Mouse (Mus musculus): ENCODE results near the gene Fancg. TPM values are rescaled to one million over a fixed set of nuclear protein-coding genes. Genes with fewer than 3 reads are reported as not detected.

The Fancg gene
- polyA plus RNA-seq (2012; ENCODE audit: insufficient read depth, low replicate concordance), result 4.9 and 7.4 TPM in 2 replicates

DNA sequence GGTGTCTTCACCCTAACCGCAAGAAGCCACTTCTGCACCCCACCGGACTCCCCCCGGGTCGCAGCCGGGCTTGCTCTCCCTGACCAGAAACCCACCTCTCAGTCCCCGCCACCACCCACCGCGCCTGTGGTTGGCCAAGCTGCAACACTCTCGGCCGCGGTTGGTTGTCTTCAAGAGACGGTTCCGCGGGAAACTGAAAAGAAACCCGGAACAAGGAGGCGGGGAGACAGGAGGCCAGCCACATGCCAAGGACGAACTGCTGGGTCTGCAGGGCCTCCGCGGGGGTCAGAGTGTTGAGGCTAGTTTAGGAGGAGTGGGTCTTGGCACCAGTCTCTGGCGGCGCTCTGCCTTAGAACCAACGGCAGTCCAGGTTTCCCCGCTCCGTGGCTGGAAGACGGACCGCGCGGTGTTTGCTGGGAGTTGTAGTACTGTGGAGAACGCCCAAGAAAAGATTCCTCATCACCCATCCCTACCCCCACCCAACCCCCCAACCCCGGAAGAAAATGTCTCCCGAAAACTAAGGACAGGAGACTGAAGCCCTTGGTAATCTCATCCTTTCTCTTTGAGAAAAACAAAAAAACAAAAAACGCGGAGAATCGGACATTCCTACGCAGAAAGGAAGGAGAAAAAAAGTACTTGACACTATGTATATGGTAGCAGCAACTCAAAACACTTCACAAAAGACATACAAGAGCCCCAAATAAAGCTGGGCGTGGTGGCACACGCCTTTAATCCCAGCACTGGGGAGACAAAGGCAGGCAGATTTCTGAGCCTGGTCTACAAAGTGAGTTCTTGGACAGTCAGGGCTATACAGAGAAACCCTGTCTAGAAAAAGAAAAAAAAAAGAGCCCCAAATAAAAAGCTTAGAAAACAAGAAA lies at the start of gene Fancg:
TSS of gene Fancg (minus strand) at position 346 of the 878 bp plus-strand sequence.
- TF ChIP-seq FLI1 (IDR thresholded peaks at IDR 0.05; ENCODE audit: low read length) (no peak), GATA1 (IDR thresholded peaks at IDR 0.05; ENCODE audit: borderline replicate concordance, low read length) (no peak)
- H3K36me3 ChIP-seq (replicated peaks; ENCODE audit: low read length), result peaks cover 31% of the 10 kb centered on the region
- peak within 1 kb of the TSS; percentile 99 for H3K4me3 ChIP-seq (replicated peaks)
- H3K9me3 ChIP-seq, result no peaks in the 10 kb centered on the region
- H3K4me1 ChIP-seq, result peaks cover 18% of the 10 kb centered on the region
- no peaks in the 10 kb centered on the region for H3K27me3 ChIP-seq (replicated peaks)

DNA sequence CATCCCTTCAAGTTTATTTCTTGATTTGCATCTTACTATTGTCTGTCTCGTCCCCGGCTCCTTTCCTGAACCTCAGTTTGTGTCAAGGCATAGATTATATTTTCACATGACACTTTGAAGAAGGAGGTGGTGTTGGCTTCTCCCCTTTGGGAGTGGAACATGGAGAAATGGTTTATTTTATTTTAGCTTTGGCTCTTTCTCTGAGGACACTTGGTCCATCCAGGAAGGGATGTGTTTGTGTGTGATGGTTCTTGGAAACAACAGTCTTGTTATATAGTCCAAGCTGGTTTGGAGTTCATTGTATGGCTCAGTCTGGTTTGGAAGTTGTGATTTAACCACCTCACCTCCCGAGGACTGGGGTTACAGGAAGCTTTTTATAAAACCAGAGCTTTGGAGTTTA lies 49.4 kb upstream of the Fancg start:
- H3K36me3 ChIP-seq (replicated peaks; ENCODE audit: low read length), result no peaks in the 10 kb centered on the region
- peak overlapping the region; percentile 92 for H3K4me3 ChIP-seq (replicated peaks)

GRCm38 (mm10) chr4:43058753-43059654 lies 48.7 kb upstream of the Fancg start, which contains the start of gene Unc13b:
Gene Unc13b (plus strand): TSS chr4:43058953.
- no peak for TF ChIP-seq GATA1 (IDR thresholded peaks at IDR 0.05; ENCODE audit: borderline replicate concordance, low read length)
- no peak for TF ChIP-seq FLI1 (IDR thresholded peaks at IDR 0.05; ENCODE audit: low read length)
- Histone ChIP-seq H3K27me3 (replicated peaks) (peaks cover 57% of the 10 kb centered on the region), H3K4me3 (replicated peaks) (peak within 1 kb of the TSS; percentile 92), H3K36me3 (replicated peaks; ENCODE audit: low read length) (no peaks in the 10 kb centered on the region), H3K9me3 (no peaks in the 10 kb centered on the region), H3K4me1 (peaks cover 13% of the 10 kb centered on the region)

More for the DNA sequence above, 49.4 kb upstream of the Fancg start:
- Histone ChIP-seq H3K4me1 (peaks cover 13% of the 10 kb centered on the region), H3K9me3 (no peaks in the 10 kb centered on the region), H3K27me3 (replicated peaks) (peaks cover 56% of the 10 kb centered on the region)
- TF ChIP-seq GATA1 (IDR thresholded peaks at IDR 0.05; ENCODE audit: borderline replicate concordance, low read length) (no peak), FLI1 (IDR thresholded peaks at IDR 0.05; ENCODE audit: low read length) (no peak)

- H3K4me3 ChIP-seq (replicated peaks), result peak overlapping the region; percentile 92
- no peaks in the 10 kb centered on the region for H3K36me3 ChIP-seq (replicated peaks; ENCODE audit: low read length)
- TF ChIP-seq GATA1 (IDR thresholded peaks at IDR 0.05; ENCODE audit: borderline replicate concordance, low read length), result no peak
- no peak for TF ChIP-seq FLI1 (IDR thresholded peaks at IDR 0.05; ENCODE audit: low read length)
- peaks cover 54% of the 10 kb centered on the region for H3K27me3 ChIP-seq (replicated peaks)
- peaks cover 13% of the 10 kb centered on the region for H3K4me1 ChIP-seq
- no peaks in the 10 kb centered on the region for H3K9me3 ChIP-seq
These were observed 48.1 kb upstream of the Fancg start for GRCm38 (mm10) chr4:43058392-43058752.

DNA sequence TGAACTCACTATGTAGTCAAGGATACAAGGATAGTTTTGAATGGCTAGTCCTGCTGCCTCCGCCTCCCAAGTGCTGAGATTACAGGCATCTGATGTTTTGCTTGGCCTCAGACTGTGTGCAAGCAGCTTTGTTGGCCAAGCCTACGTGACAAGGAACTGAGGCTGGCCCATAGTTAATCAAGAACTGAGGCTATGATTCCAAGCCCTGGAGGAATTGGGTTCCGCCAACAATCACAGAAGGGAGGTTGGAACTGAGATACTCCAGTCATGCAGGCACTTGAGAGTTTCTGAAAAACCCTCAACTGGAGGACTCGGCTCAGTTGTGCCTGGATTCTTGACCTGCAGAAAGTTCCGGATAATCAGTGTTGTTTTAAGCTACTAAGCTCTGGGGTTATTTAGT lies 47.3 kb upstream of the Fancg start:
- Histone ChIP-seq H3K9me3 (no peaks in the 10 kb centered on the region), H3K4me1 (peaks cover 14% of the 10 kb centered on the region), H3K27me3 (replicated peaks) (peaks cover 50% of the 10 kb centered on the region), H3K4me3 (replicated peaks) (no peak overlapping the region), H3K36me3 (replicated peaks; ENCODE audit: low read length) (no peaks in the 10 kb centered on the region)
- no peak for TF ChIP-seq FLI1 (IDR thresholded peaks at IDR 0.05; ENCODE audit: low read length)
- no peak for TF ChIP-seq GATA1 (IDR thresholded peaks at IDR 0.05; ENCODE audit: borderline replicate concordance, low read length)

GRCm38 (mm10) chr4:43052627-43053026 lies 42.3 kb upstream of the Fancg start:
- Histone ChIP-seq H3K4me1 (peaks cover 10% of the 10 kb centered on the region), H3K36me3 (replicated peaks; ENCODE audit: low read length) (no peaks in the 10 kb centered on the region), H3K4me3 (replicated peaks) (no peak overlapping the region), H3K9me3 (no peaks in the 10 kb centered on the region), H3K27me3 (replicated peaks) (peaks cover 5% of the 10 kb centered on the region)
- TF ChIP-seq FLI1 (IDR thresholded peaks at IDR 0.05; ENCODE audit: low read length) (no peak), GATA1 (IDR thresholded peaks at IDR 0.05; ENCODE audit: borderline replicate concordance, low read length) (no peak)

GRCm38 (mm10) chr4:43047231-43047630 lies 36.9 kb upstream of the Fancg start:
- no peaks in the 10 kb centered on the region for H3K36me3 ChIP-seq (replicated peaks; ENCODE audit: low read length)
- H3K4me1 ChIP-seq, result peaks cover 39% of the 10 kb centered on the region
- TF ChIP-seq GATA1 (IDR thresholded peaks at IDR 0.05; ENCODE audit: borderline replicate concordance, low read length), result no peak
- TF ChIP-seq FLI1 (IDR thresholded peaks at IDR 0.05; ENCODE audit: low read length), result no peak
- H3K4me3 ChIP-seq (replicated peaks), result peak overlapping the region; percentile 87
- no peaks in the 10 kb centered on the region for H3K9me3 ChIP-seq
- H3K27me3 ChIP-seq (replicated peaks), result no peaks in the 10 kb centered on the region

- TF ChIP-seq FLI1 (IDR thresholded peaks at IDR 0.05; ENCODE audit: low read length) (no peak), GATA1 (IDR thresholded peaks at IDR 0.05; ENCODE audit: borderline replicate concordance, low read length) (no peak)
- no peaks in the 10 kb centered on the region for H3K9me3 ChIP-seq
These were observed 36.3 kb upstream of the Fancg start for GRCm38 (mm10) chr4:43046607-43047006.

DNA sequence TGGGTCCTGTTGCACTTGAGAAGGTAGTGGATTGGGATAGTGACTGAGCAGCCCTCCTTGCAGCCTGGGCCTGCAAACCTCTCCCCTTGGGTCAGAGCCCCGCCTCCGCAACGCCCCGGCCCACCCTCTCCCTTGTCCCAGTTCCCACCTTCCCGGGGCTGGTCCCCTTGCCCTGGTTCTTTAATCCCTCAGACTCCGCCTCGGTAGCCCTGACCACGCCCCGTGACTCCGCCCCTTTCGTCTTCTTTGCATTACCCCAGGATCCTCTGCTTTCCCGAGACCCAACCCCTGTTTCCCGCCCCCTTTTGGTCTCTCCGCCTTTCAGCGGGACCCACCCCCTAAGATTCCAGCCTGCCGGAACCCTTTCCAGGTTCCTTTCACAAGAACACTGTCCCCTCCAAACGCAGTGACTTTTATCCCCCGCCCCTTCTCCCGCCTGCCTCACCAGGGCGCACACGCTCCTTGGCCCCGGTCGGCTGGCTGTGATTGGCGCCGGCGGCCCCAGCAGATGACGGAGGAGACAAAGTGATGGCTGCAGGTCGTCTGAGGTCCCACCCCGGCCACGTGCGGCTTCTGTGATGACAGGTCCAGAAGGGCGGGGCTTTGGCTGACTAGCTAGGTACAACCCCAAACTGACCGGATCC lies 35.5 kb upstream of the Fancg start, which contains the start of gene Fam214b:
TSS of gene Fam214b (minus strand) at position 562 of the 644 bp plus-strand sequence.
- Histone ChIP-seq H3K4me1 (peaks cover 43% of the 10 kb centered on the region), H3K27me3 (replicated peaks) (no peaks in the 10 kb centered on the region)
- TF ChIP-seq FLI1 (IDR thresholded peaks at IDR 0.05; ENCODE audit: low read length) (no peak), GATA1 (IDR thresholded peaks at IDR 0.05; ENCODE audit: borderline replicate concordance, low read length) (no peak)

More at GRCm38 (mm10) chr4:43046607-43047006, 36.3 kb upstream of the Fancg start:
- Histone ChIP-seq H3K27me3 (replicated peaks) (no peaks in the 10 kb centered on the region), H3K4me1 (peaks cover 37% of the 10 kb centered on the region), H3K4me3 (replicated peaks) (peak overlapping the region; percentile 87), H3K36me3 (replicated peaks; ENCODE audit: low read length) (no peaks in the 10 kb centered on the region)

More for the DNA sequence above, 35.5 kb upstream of the Fancg start, which contains the start of gene Fam214b:
- H3K4me3 ChIP-seq (replicated peaks), result peak within 1 kb of the TSS; percentile 94
- no peaks in the 10 kb centered on the region for H3K36me3 ChIP-seq (replicated peaks; ENCODE audit: low read length)
- H3K9me3 ChIP-seq, result no peaks in the 10 kb centered on the region

All from megakaryocyte, embryonic 14.5 days (primary cell).